Mouse (Mus musculus): ENCODE results near the gene Ifng. TPM values are rescaled to one million over a fixed set of nuclear protein-coding genes. Genes with fewer than 3 reads are reported as not detected.
A peak's percentile ranks its signal among the peaks of the same experiment; 100 is the strongest.

Gene Ifng
- polyA plus RNA-seq, 1 experiment = not detected

DNA sequence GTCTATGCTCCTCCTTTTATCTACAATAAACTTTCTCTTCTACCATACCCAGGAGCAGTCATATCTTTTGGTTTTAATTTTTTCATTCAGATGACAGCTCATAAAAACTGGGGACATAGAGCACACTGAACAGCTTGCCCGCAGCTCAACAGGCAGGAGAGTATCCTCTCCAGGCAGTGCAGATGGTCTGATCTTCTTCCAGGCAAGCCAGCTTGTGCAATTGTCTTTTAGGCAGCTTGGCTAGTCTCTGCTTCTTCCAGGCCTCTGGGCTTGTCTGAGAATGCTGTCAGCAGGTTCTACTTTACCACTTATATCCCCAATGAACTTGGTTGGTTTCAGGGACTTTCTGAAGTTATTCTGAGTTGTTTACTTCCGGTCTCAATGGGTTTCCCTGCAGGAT is 35.9 kb downstream of the Ifng start:
- H3ac ChIP-seq (ENCODE audit: control insufficient read depth, insufficient read length) = no peak overlapping the region
- H3K4me2 ChIP-seq (ENCODE audit: low read depth) = no peak overlapping the region
- H3K4me3 ChIP-seq = no peak overlapping the region
- no peaks in the 10 kb centered on the region for H3K36me3 ChIP-seq (ENCODE audit: control insufficient read depth, insufficient read depth)
- H3K27me3 ChIP-seq (ENCODE audit: control insufficient read depth, insufficient read depth, insufficient read length) = no peaks in the 10 kb centered on the region
- H3K79me2 ChIP-seq (ENCODE audit: control insufficient read depth, insufficient read depth) = no peaks in the 10 kb centered on the region
- TF ChIP-seq MAX (IDR thresholded peaks at IDR 0.05; ENCODE audit: low read depth) = no peak
- TF ChIP-seq TCF3 (IDR thresholded peaks at IDR 0.05; ENCODE audit: insufficient read length, low read depth) = no peak
- TF ChIP-seq MYOG (IDR thresholded peaks at IDR 0.05; ENCODE audit: control insufficient read depth in 1 of 3, insufficient read depth in 1 of 3, insufficient read length in 2 of 3, low read depth in 2 of 3) = no peak
- TF ChIP-seq CEBPB (IDR thresholded peaks at IDR 0.05; ENCODE audit: insufficient read depth, poor library complexity, severe bottlenecking) = no peak
- TF ChIP-seq REST (IDR thresholded peaks at IDR 0.05; ENCODE audit: insufficient read depth, insufficient read length) = no peak
- TF ChIP-seq MYOD1 (IDR thresholded peaks at IDR 0.05; ENCODE audit: control insufficient read depth in 1 of 3, insufficient read length in 2 of 3, low read depth in 2 of 3) = no peak
- no peak for TF ChIP-seq USF1 (IDR thresholded peaks at IDR 0.05; ENCODE audit: low read depth)
- TF ChIP-seq POLR2A (IDR thresholded peaks at IDR 0.05; ENCODE audit: insufficient read length, low read depth) = no peak
- no peak for TF ChIP-seq SRF (IDR thresholded peaks at IDR 0.05; ENCODE audit: control insufficient read depth, insufficient read length, low read depth)

DNA sequence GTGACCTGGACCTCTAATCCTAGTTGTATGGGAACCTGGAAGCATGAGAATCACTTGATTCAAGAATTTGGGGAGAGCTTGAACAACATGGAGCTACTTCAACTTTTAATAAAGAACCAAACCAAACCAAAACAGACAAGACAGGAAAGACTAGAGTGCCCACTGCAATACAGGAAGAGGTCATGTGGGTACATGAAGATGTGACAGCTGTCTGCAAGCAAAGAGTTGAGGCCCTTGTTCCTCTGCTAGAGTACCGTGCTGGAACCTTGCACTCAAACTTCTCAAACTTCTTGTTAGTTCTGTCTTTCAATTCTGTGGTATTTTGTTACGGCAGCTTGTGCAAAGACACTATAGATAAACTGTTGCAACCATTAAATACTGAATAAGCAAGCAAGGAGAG is 36.5 kb downstream of the Ifng start:
- H3ac ChIP-seq (ENCODE audit: control insufficient read depth, insufficient read length) = no peak overlapping the region
- H3K4me2 ChIP-seq (ENCODE audit: low read depth) = no peak overlapping the region
- H3K4me3 ChIP-seq = no peak overlapping the region
- H3K36me3 ChIP-seq (ENCODE audit: control insufficient read depth, insufficient read depth) = no peaks in the 10 kb centered on the region
- no peaks in the 10 kb centered on the region for H3K79me2 ChIP-seq (ENCODE audit: control insufficient read depth, insufficient read depth)
- no peaks in the 10 kb centered on the region for H3K27me3 ChIP-seq (ENCODE audit: control insufficient read depth, insufficient read depth, insufficient read length)
- TF ChIP-seq TCF3 (IDR thresholded peaks at IDR 0.05; ENCODE audit: insufficient read length, low read depth) (no peak), E2F4 (IDR thresholded peaks at IDR 0.05; ENCODE audit: insufficient read depth) (no peak), REST (IDR thresholded peaks at IDR 0.05; ENCODE audit: insufficient read depth, insufficient read length) (no peak), MYOD1 (IDR thresholded peaks at IDR 0.05; ENCODE audit: control insufficient read depth in 1 of 3, insufficient read length in 2 of 3, low read depth in 2 of 3) (no peak), CEBPB (IDR thresholded peaks at IDR 0.05; ENCODE audit: insufficient read depth, poor library complexity, severe bottlenecking) (no peak), TCF12 (IDR thresholded peaks at IDR 0.05; ENCODE audit: insufficient read depth, poor library complexity, severe bottlenecking) (no peak), POLR2AphosphoS2 (IDR thresholded peaks at IDR 0.05; ENCODE audit: insufficient read length, low read depth) (no peak), USF1 (IDR thresholded peaks at IDR 0.05; ENCODE audit: low read depth) (no peak), MAX (IDR thresholded peaks at IDR 0.05; ENCODE audit: low read depth) (no peak), POLR2A (IDR thresholded peaks at IDR 0.05; ENCODE audit: insufficient read length, low read depth) (no peak), SRF (IDR thresholded peaks at IDR 0.05; ENCODE audit: control insufficient read depth, insufficient read length, low read depth) (no peak), MYOG (IDR thresholded peaks at IDR 0.05; ENCODE audit: control insufficient read depth in 1 of 3, insufficient read depth in 1 of 3, insufficient read length in 2 of 3, low read depth in 2 of 3) (no peak)

DNA sequence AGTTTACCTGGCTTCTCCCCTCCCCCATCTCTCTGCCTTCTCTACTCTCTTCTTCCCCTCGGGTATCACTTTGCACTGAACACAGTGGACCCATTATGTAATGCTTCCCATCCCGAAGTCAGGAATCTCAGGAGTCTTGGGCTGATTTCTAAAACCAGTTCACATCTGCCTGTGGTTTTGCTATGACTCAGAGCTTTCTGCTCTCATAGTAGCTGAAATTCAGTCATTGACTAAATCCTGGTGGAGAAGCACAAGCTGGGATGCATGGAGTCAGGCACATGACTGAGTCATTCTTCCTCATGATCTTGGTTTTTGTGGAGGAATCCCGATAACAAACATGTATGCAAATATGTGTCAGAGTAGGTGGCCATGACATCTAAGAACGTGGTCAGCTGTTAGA is 38.4 kb downstream of the Ifng start:
- H3K27me3 ChIP-seq (ENCODE audit: control insufficient read depth, insufficient read depth, insufficient read length) = no peaks in the 10 kb centered on the region
- peak overlapping the region; percentile 46 for H3K4me2 ChIP-seq (ENCODE audit: low read depth)
- H3K79me2 ChIP-seq (ENCODE audit: control insufficient read depth, insufficient read depth) = no peaks in the 10 kb centered on the region
- H3K36me3 ChIP-seq (ENCODE audit: control insufficient read depth, insufficient read depth) = no peaks in the 10 kb centered on the region
- H3ac ChIP-seq (ENCODE audit: control insufficient read depth, insufficient read length) = no peak overlapping the region
- no peak for TF ChIP-seq POLR2AphosphoS2 (IDR thresholded peaks at IDR 0.05; ENCODE audit: insufficient read length, low read depth)
- no peak for TF ChIP-seq E2F4 (IDR thresholded peaks at IDR 0.05; ENCODE audit: insufficient read depth)
- TF ChIP-seq CEBPB (IDR thresholded peaks at IDR 0.05; ENCODE audit: insufficient read depth, poor library complexity, severe bottlenecking) = no peak
- no peak for TF ChIP-seq TCF12 (IDR thresholded peaks at IDR 0.05; ENCODE audit: insufficient read depth, poor library complexity, severe bottlenecking)
- TF ChIP-seq MYOG (IDR thresholded peaks at IDR 0.05; ENCODE audit: control insufficient read depth in 1 of 3, insufficient read depth in 1 of 3, insufficient read length in 2 of 3, low read depth in 2 of 3) = no peak
- no peak for TF ChIP-seq REST (IDR thresholded peaks at IDR 0.05; ENCODE audit: insufficient read depth, insufficient read length)
- no peak for TF ChIP-seq TCF3 (IDR thresholded peaks at IDR 0.05; ENCODE audit: insufficient read length, low read depth)
- TF ChIP-seq SRF (IDR thresholded peaks at IDR 0.05; ENCODE audit: control insufficient read depth, insufficient read length, low read depth) = no peak
- no peak for TF ChIP-seq MAX (IDR thresholded peaks at IDR 0.05; ENCODE audit: low read depth)
- peak in 2 of 3 experiments; percentile 24 to 41 for TF ChIP-seq MYOD1 (IDR thresholded peaks at IDR 0.05; ENCODE audit: control insufficient read depth in 1 of 3, insufficient read length in 2 of 3, low read depth in 2 of 3)
- TF ChIP-seq POLR2A (IDR thresholded peaks at IDR 0.05; ENCODE audit: insufficient read length, low read depth) = no peak
- peak; percentile 56 for TF ChIP-seq USF1 (IDR thresholded peaks at IDR 0.05; ENCODE audit: low read depth)
- H3K4me3 ChIP-seq = no peak overlapping the region

DNA sequence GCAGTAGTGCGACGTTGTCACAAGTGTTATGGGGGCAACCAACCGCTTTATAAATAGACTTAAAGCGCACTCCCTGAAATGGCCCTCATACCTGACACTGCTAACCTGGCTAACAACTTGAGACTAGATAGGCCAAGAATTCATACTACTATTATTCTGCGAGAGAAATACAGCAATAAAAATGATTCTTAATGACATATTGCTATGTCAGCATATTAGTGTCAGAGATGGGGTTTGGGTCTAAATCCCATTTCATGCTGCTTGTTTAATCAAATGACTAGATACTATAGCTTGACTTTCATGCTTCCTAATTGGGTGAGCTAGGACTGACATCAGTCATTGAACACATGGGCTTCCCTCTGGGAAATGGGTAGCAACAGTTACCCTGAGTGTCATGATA is 39.3 kb downstream of the Ifng start:
- Histone ChIP-seq H3ac (ENCODE audit: control insufficient read depth, insufficient read length) (no peak overlapping the region), H3K27me3 (ENCODE audit: control insufficient read depth, insufficient read depth, insufficient read length) (no peaks in the 10 kb centered on the region), H3K4me3 (no peak overlapping the region), H3K79me2 (ENCODE audit: control insufficient read depth, insufficient read depth) (no peaks in the 10 kb centered on the region), H3K36me3 (ENCODE audit: control insufficient read depth, insufficient read depth) (no peaks in the 10 kb centered on the region), H3K4me2 (ENCODE audit: low read depth) (no peak overlapping the region)
- no peak for TF ChIP-seq TCF12 (IDR thresholded peaks at IDR 0.05; ENCODE audit: insufficient read depth, poor library complexity, severe bottlenecking)
- TF ChIP-seq MAX (IDR thresholded peaks at IDR 0.05; ENCODE audit: low read depth) = no peak
- no peak for TF ChIP-seq USF1 (IDR thresholded peaks at IDR 0.05; ENCODE audit: low read depth)
- no peak for TF ChIP-seq E2F4 (IDR thresholded peaks at IDR 0.05; ENCODE audit: insufficient read depth)
- TF ChIP-seq TCF3 (IDR thresholded peaks at IDR 0.05; ENCODE audit: insufficient read length, low read depth) = no peak
- TF ChIP-seq POLR2AphosphoS2 (IDR thresholded peaks at IDR 0.05; ENCODE audit: insufficient read length, low read depth) = no peak
- no peak for TF ChIP-seq CEBPB (IDR thresholded peaks at IDR 0.05; ENCODE audit: insufficient read depth, poor library complexity, severe bottlenecking)
- TF ChIP-seq MYOG (IDR thresholded peaks at IDR 0.05; ENCODE audit: control insufficient read depth in 1 of 3, insufficient read depth in 1 of 3, insufficient read length in 2 of 3, low read depth in 2 of 3) = no peak
- no peak for TF ChIP-seq SRF (IDR thresholded peaks at IDR 0.05; ENCODE audit: control insufficient read depth, insufficient read length, low read depth)
- no peak for TF ChIP-seq MYOD1 (IDR thresholded peaks at IDR 0.05; ENCODE audit: control insufficient read depth in 1 of 3, insufficient read length in 2 of 3, low read depth in 2 of 3)
- TF ChIP-seq REST (IDR thresholded peaks at IDR 0.05; ENCODE audit: insufficient read depth, insufficient read length) = no peak
- no peak for TF ChIP-seq POLR2A (IDR thresholded peaks at IDR 0.05; ENCODE audit: insufficient read length, low read depth)

Measured in myocyte (in vitro differentiated cells).